ENCODE assay signal across 10 mouse cellular contexts in the genomic region with DNA sequence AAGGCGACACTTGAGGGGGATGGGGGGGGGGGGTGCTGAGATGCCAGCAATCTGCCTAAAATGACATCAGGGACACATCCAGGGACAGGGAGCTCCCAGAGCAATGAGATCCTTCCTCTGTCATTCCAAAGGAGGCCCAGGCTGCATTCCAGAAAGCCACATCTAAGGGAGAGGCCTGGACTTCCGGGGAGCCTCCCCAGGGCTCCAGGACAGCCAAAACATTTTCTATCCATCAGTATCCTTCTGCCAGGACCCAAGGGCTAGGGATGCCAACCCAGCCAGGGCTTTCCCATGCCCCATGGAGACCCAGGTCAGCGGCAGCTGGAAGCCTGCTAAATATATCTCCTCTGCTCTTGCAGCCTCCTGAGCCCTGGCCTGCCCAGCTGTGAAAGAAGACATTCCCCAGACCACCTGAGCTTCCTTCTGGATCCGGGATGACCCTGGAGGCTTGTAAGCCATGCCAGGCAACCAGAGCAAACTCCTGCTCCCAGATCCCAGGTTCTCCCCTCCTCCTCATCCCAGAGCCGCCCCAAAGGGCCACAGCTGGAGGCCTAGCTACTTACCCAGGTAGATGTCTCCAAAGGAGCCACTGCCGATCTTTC. TPM values are rescaled to one million over a fixed set of nuclear protein-coding genes. Genes with fewer than 3 reads are reported as not detected.
DNase-seq lines count a peak whose midpoint lies in the region; ATAC-seq and TF ChIP-seq lines count a peak whose summit lies in the region.
"Had no signal": no experiment of that assay in that cellular context is flagged by ENCODE, and none has a peak within 500 bp of the region (broad histone marks: within the 10 kb centered on the region; RNA-seq: fewer than 3 reads in every experiment).

No protein-coding gene starts in this region.

- H3K27me3 ChIP-seq in kidney, embryonic 14.5 days (ENCODE audit: control insufficient read depth, insufficient read depth, low read length), result no peaks in the 10 kb centered on the region
- no peaks in the 10 kb centered on the region for H3K27me3 ChIP-seq in embryonic facial prominence, embryonic 11.5 days (ENCODE audit: control insufficient read depth, insufficient read depth, low read length)
- no peaks in the 10 kb centered on the region for H3K27me3 ChIP-seq in hindbrain, postnatal 0 days (ENCODE audit: insufficient read depth, low read length)
- no peaks in the 10 kb centered on the region for H3K27me3 ChIP-seq in midbrain, embryonic 16.5 days (ENCODE audit: control insufficient read depth, insufficient read depth, low read depth, low read length)

- no peak for ATAC-seq in kidney, embryonic 14.5 days (ENCODE audit: low FRiP score, low TSS enrichment)
- ATAC-seq in embryonic facial prominence, embryonic 11.5 days (replicated peaks; ENCODE audit: insufficient number of reproducible peaks, low FRiP score, low TSS enrichment, low read depth), result no peak
- no peak for ATAC-seq in hindbrain, postnatal 0 days
- ATAC-seq in midbrain, embryonic 16.5 days, result no peak

- peak overlapping the region; percentile 13; the same call in 1 of the 2 replicates for H3K9ac ChIP-seq in kidney, embryonic 14.5 days (ENCODE audit: low read depth, low read length)
- H3K9ac ChIP-seq in embryonic facial prominence, embryonic 11.5 days (replicated peaks; ENCODE audit: low read length), result no peak overlapping the region; the same call in 1 of the 2 replicates
- no peak overlapping the region; the same call in 1 of the 2 replicates for H3K9ac ChIP-seq in hindbrain, postnatal 0 days (replicated peaks; ENCODE audit: low read length)
- H3K9ac ChIP-seq in midbrain, embryonic 16.5 days (ENCODE audit: low read depth, low read length), result peak overlapping the region; percentile 18; the same call in 1 of the 2 replicates

- H3K4me1 ChIP-seq in kidney, embryonic 14.5 days (ENCODE audit: control insufficient read depth, insufficient read depth, low read length), result peaks cover 58% of the 10 kb centered on the region
- peaks cover 12% of the 10 kb centered on the region for H3K4me1 ChIP-seq in embryonic facial prominence, embryonic 11.5 days (ENCODE audit: control insufficient read depth, insufficient read depth, low read length)
- peaks cover 54% of the 10 kb centered on the region for H3K4me1 ChIP-seq in hindbrain, postnatal 0 days (ENCODE audit: insufficient read depth, low read length)
- peaks cover 66% of the 10 kb centered on the region for H3K4me1 ChIP-seq in midbrain, embryonic 16.5 days (ENCODE audit: control insufficient read depth, insufficient read depth, low read length)

- WGBS in kidney, embryonic 14.5 days, result 81% methylated on average over 6 of the region's 6 CpGs
- WGBS in embryonic facial prominence, embryonic 11.5 days, result 77% methylated on average over 6 of the region's 6 CpGs
- WGBS in hindbrain, postnatal 0 days, result 84% methylated on average over 6 of the region's 6 CpGs
- 88% methylated on average over 6 of the region's 6 CpGs for WGBS in midbrain, embryonic 16.5 days

- DNase-seq in kidney, adult 11 months, result no peak
- DNase-seq in embryonic facial prominence, embryonic 11.5 days (ENCODE audit: low spot score), result no peak
- no peak for DNase-seq in hindbrain, postnatal 0 days (ENCODE audit: low spot score)
- no peak for DNase-seq in cerebellum, adult 18-20 months
- no peak for DNase-seq in right cerebral cortex, adult 2 months (ENCODE audit: low spot score in 2 of 2)
- no peak for DNase-seq in frontal cortex, postnatal 10 days (ENCODE audit: low spot score in 2 of 2)
- DNase-seq: thymus, adult 2 months had no signal

- no peak overlapping the region for H3K4me2 ChIP-seq in kidney, embryonic 14.5 days (replicated peaks; ENCODE audit: low read depth, low read length)
- peak overlapping the region; percentile 7; the same call in 1 of the 2 replicates for H3K4me2 ChIP-seq in embryonic facial prominence, embryonic 11.5 days (ENCODE audit: low read depth, low read length)
- 0 out of 2 replicates have a peak overlapping the region, but pooled peaks have one; percentile 98 for H3K4me2 ChIP-seq in hindbrain, postnatal 0 days (ENCODE audit: low read depth, low read length)
- peak overlapping the region; percentile 99; the same call in 1 of the 2 replicates for H3K4me2 ChIP-seq in midbrain, embryonic 16.5 days (ENCODE audit: low read length)

- H3K4me3 ChIP-seq in kidney, embryonic 14.5 days (ENCODE audit: low read length), result no peak overlapping the region
- H3K4me3 ChIP-seq in embryonic facial prominence, embryonic 11.5 days (ENCODE audit: low read depth, low read length), result no peak overlapping the region
- H3K4me3 ChIP-seq in hindbrain, postnatal 0 days (ENCODE audit: low read length), result no peak overlapping the region
- H3K4me3 ChIP-seq in midbrain, embryonic 16.5 days (ENCODE audit: low read depth, low read length), result no peak overlapping the region
- H3K4me3 ChIP-seq: erythroblast, embryonic 14.5 days had no signal

- TF ChIP-seq CTCF in hindbrain, postnatal 0 days (IDR thresholded peaks at IDR 0.05; ENCODE audit: low read depth), result no peak

- H3K36me3 ChIP-seq in kidney, embryonic 14.5 days (ENCODE audit: control insufficient read depth, insufficient read depth, low read length), result peaks cover 51% of the 10 kb centered on the region
- H3K36me3 ChIP-seq in embryonic facial prominence, embryonic 11.5 days (replicated peaks; ENCODE audit: control insufficient read depth, insufficient read depth, low read depth, low read length), result peaks cover 12% of the 10 kb centered on the region
- H3K36me3 ChIP-seq in hindbrain, postnatal 0 days (ENCODE audit: insufficient read depth, low read length), result peaks cover 9% of the 10 kb centered on the region; the same call in 1 of the 2 replicates
- H3K36me3 ChIP-seq in midbrain, embryonic 16.5 days (ENCODE audit: control insufficient read depth, insufficient read depth, low read length), result peaks cover 16% of the 10 kb centered on the region; the same call in 1 of the 2 replicates

- H3K27ac ChIP-seq in kidney, embryonic 14.5 days (ENCODE audit: low read depth, low read length), result no peak overlapping the region
- H3K27ac ChIP-seq in embryonic facial prominence, embryonic 11.5 days (replicated peaks; ENCODE audit: low read depth, low read length), result no peak overlapping the region
- H3K27ac ChIP-seq in hindbrain, postnatal 0 days, result no peak overlapping the region
- H3K27ac ChIP-seq in midbrain, embryonic 16.5 days (ENCODE audit: low read length), result no peak overlapping the region

- H3K9me3 ChIP-seq in kidney, embryonic 14.5 days (ENCODE audit: control insufficient read depth, low read length), result no peaks in the 10 kb centered on the region
- H3K9me3 ChIP-seq in embryonic facial prominence, embryonic 11.5 days (replicated peaks; ENCODE audit: control insufficient read depth, low read length), result no peaks in the 10 kb centered on the region
- H3K9me3 ChIP-seq in hindbrain, postnatal 0 days (ENCODE audit: low read length), result no peaks in the 10 kb centered on the region
- no peaks in the 10 kb centered on the region for H3K9me3 ChIP-seq in midbrain, embryonic 16.5 days (replicated peaks; ENCODE audit: control insufficient read depth, low read length, poor library complexity, severe bottlenecking)

RNA-seq across cellular contexts. Expression of gene Csnk1e, which starts 17.1 kb away (rescaled TPM):
- 88.8 and 107 TPM in 2 replicates for polyA plus RNA-seq in kidney, embryonic 14.5 days (2014; fragmentation: Nextera tagmentation; extraction: Ambion mirVana)
- 108 and 109 TPM in 2 replicates for polyA plus RNA-seq in embryonic facial prominence, embryonic 11.5 days (2014; fragmentation: Nextera tagmentation; extraction: Ambion mirVana)
- total RNA-seq in hindbrain, postnatal 0 days (2014; rRNA removed), result 323 and 374 TPM in 2 replicates
- polyA plus RNA-seq in hindbrain, postnatal 0 days (2015; fragmentation: Nextera tagmentation; extraction: Ambion mirVana), result 158 and 178 TPM in 2 replicates
- 193 and 218 TPM in 2 replicates for polyA plus RNA-seq in midbrain, embryonic 16.5 days (2015; fragmentation: Nextera tagmentation; extraction: Ambion mirVana)

RNA-seq across cellular contexts. Expression of gene Tmem184b, which starts 34.9 kb away (rescaled TPM):
- 45.8 and 63.1 TPM in 2 replicates for polyA plus RNA-seq in kidney, embryonic 14.5 days (2014; fragmentation: Nextera tagmentation; extraction: Ambion mirVana)
- 36.2 and 45.5 TPM in 2 replicates for polyA plus RNA-seq in embryonic facial prominence, embryonic 11.5 days (2014; fragmentation: Nextera tagmentation; extraction: Ambion mirVana)
- 72.4 and 113 TPM in 2 replicates for total RNA-seq in hindbrain, postnatal 0 days (2014; rRNA removed)
- polyA plus RNA-seq in hindbrain, postnatal 0 days (2015; fragmentation: Nextera tagmentation; extraction: Ambion mirVana), result 26.6 and 31.6 TPM in 2 replicates
- polyA plus RNA-seq in midbrain, embryonic 16.5 days (2015; fragmentation: Nextera tagmentation; extraction: Ambion mirVana), result 42.5 and 43.2 TPM in 2 replicates

Comparison
In these comparisons a context has a peak if more than half of its experiments do, and no peak if none do; other contexts are left out.
1. H3K9ac ChIP-seq: peak in kidney, embryonic 14.5 days (single experiment) and midbrain, embryonic 16.5 days (single experiment); none in embryonic facial prominence, embryonic 11.5 days (single experiment) and hindbrain, postnatal 0 days (single experiment).